Mouse (Mus musculus) CD8-positive naive resting alpha-beta T cell, adult 2 months (primary cell): ENCODE measurements around the gene Ppdpf.
A peak's percentile ranks its signal among the peaks of the same experiment; 100 is the strongest.

Experiments used
- DNase-seq, 2 experiments: peaks; one replicate each; pipeline ENCODE4 v3.0.0; 2022; ENCODE audit warnings: low read depth in 2 of 2, low spot score in 2 of 2

Ppdpf gene

GRCm38 (mm10) chr2:181218881-181219485, 31.9 kb downstream of the Ppdpf start:
- no peak for DNase-seq

GRCm38 (mm10) chr2:181219538-181220216, 32.6 kb downstream of the Ppdpf start, which contains the start of gene Fndc11:
Fndc11 (plus strand) TSS chr2:181220013.
- peak; percentile 89 to 90 for DNase-seq

GRCm38 (mm10) chr2:181220361-181220760, 33.3 kb downstream of the Ppdpf start:
- DNase-seq, result peak in 1 of 2 experiments; percentile 12

DNA sequence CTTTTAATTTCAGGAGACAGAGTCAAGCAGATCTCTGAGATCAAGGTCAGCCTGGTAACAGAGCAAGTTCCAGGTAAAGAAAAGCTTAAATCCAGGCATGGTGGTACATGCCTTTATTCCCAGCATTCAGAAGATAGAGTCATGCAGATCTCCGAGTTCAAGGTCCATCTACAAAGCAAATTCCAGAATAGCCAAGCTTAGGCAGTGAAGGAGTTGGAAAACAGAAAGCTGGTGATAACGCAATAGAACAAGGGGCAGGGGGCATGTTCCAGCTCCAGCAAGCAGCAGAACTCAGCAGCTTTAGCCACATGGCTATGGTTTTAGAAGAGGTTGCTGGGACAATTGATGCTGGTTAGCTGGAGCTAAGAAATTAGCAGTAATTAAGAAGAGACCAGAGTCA, 37.9 kb downstream of the Ppdpf start:
- DNase-seq, result no peak

GRCm38 (mm10) chr2:181227122-181227521, 40.1 kb downstream of the Ppdpf start:
- no peak for DNase-seq

DNA sequence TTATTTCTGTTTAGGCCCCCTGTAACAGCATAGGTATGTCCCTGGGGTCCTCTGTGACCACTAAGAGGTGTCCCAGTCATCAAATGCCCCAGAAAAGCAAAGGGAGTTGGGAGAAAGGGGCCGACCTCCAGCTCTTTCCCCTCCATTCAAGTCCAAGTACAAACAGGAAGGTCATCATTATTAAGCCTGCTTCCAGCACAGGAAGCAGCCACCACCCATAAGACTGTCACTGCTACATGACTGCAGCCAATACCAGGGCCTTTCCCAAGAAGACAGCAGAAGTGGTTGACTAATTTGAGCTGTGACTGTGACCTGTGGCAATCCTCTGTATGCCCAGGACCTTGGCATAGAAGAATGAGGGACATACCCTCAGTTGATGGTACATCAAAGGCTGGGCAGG, 41.3 kb downstream of the Ppdpf start:
- no peak for DNase-seq

DNA sequence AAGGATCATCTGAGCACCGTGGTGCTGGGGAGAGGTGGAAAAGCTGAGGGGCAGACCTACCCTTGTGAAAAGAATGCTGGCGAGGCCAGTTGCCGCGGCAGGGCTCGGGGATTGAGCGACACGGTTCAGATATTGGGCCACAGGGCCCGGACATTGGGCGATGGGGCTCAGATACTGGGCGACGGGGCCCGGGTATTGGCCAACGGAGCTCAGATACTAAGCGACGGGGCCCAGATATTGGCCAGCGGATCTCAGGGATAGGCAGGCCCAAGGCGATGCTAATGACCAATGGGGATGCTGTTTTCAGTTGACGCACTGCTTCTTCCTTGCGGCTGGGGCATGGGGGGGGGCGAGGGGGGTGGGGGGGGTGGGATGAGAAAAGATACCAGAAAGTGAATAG, 44.1 kb downstream of the Ppdpf start:
- DNase-seq, result no peak

- no peak for DNase-seq
Observed at GRCm38 (mm10) chr2:181233443-181233842, 46.4 kb downstream of the Ppdpf start.

DNA sequence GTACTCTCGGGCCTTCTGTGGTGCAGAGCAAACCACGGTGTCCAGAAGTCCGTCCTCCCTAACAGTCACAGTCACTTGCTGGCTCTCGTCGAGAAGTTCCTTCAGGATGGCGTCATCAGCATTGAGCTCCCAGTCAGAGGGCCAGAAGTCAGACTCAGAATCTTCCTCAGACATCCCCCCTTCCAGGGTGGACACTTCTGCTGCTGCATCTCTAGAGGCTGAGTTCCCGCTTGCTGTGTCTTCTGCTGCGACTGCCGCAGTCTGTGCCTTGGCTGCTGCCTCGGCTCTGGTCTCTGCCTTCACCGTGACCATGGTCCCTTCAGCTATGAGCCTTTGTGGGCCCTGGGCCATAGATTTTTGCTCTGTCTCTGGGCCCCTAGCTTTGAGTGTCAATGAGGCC, 47.6 kb downstream of the Ppdpf start:
- no peak for DNase-seq

- no peak for DNase-seq
Observed at GRCm38 (mm10) chr2:181235681-181236566, 48.9 kb downstream of the Ppdpf start.

- no peak for DNase-seq
Observed at GRCm38 (mm10) chr2:181237251-181238014, 50.4 kb downstream of the Ppdpf start.

- DNase-seq, result no peak
Observed at GRCm38 (mm10) chr2:181238091-181238610, 51.1 kb downstream of the Ppdpf start.
